Mouse (Mus musculus): ENCODE results near the gene Rpsa. TPM values are rescaled to one million over a fixed set of nuclear protein-coding genes. Genes with fewer than 3 reads are reported as not detected.

Gene Rpsa
- polyA plus RNA-seq (2021; fragmentation: Nextera tagmentation) = 541 and 675 TPM in 2 replicates
- long read RNA-seq, experiment 1, transcript Rpsa-204 (6 exons, 1,599 nt) = minor isoform, 32 of 599 reads
- long read RNA-seq, experiment 1, transcript Rpsa-201 (7 exons, 1,938 nt) = major isoform, 529 of 599 reads
- long read RNA-seq, experiment 1, partial matches to known transcripts = 10 of 599 reads
- long read RNA-seq, experiment 1, other reads (novel, unspliced or antisense) = 28 of 599 reads
- long read RNA-seq, experiment 2, transcript Rpsa-201 (7 exons, 1,938 nt) = major isoform, 567 of 723 reads
- long read RNA-seq, experiment 2, transcript Rpsa-204 (6 exons, 1,599 nt) = minor isoform, 42 of 723 reads
- long read RNA-seq, experiment 2, partial matches to known transcripts = 97 of 723 reads
- long read RNA-seq, experiment 2, other reads (novel, unspliced or antisense) = 17 of 723 reads

DNA sequence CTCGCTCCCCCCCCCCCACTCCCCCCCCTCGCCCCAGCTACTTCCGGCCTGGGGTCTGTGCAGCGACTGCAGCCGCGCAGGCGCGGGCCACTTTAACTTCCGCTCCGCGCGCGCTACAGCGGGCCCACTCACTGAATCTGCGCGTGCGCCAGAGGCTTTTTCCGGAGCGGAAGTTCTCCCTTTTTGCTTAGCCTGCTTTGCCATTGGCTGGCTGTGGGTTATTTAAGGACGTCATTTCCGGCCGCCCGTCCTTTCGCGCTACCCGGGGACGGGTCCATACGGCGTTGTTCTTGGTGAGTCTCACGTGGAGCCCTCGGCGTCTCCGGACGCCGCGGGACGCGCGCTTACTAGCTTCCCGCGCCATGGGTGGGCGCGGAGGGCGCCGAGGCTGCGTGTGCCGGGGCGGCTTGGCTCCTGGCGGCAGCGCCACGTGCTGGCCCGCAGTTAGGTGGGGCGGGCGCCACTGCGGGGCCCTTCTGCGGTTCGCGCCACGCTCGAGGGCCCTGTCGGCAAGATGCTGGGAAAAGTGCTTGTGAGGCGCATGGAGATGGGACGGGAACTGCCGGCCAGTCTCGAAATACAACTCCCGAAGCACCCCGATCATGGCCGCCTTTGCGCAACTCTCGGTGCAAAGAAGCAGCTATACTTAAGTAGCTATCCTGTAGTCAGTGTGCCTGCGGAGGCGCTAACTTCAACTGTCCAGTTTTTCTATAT is at the start of gene Rpsa:
TSS of gene Rpsa (plus strand) at position 152 of the 714 bp plus-strand sequence.

DNA sequence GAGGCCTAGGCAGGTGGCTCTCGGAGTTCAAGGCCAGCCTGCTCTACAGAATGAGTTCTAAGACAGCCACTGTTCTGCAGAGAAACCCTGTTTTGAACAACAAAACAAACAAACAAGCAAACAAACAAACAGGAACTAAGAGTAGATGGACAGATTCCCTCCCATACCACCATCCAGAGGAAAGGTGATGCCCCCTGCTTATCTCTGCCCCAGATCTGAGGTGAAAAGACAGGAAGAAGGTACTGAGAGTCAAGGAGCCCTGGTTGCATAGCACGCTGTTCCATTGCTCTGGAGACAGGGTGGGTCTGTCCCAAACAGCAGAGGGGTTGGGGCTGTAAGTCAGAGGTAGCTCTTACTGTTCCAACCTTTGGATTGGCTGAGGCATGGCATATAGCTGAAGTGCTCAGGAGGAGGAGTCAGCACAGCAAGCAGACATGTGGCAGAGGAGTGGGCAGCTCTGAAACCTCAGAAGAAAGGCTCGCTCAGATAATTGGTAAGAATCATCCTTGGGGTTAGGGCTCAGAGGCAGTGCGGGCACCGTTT is 35.7 kb upstream of the Rpsa start, which contains the start of gene Ccr8:
TSS of gene Ccr8 (plus strand) at position 419 of the 543 bp plus-strand sequence.

DNA sequence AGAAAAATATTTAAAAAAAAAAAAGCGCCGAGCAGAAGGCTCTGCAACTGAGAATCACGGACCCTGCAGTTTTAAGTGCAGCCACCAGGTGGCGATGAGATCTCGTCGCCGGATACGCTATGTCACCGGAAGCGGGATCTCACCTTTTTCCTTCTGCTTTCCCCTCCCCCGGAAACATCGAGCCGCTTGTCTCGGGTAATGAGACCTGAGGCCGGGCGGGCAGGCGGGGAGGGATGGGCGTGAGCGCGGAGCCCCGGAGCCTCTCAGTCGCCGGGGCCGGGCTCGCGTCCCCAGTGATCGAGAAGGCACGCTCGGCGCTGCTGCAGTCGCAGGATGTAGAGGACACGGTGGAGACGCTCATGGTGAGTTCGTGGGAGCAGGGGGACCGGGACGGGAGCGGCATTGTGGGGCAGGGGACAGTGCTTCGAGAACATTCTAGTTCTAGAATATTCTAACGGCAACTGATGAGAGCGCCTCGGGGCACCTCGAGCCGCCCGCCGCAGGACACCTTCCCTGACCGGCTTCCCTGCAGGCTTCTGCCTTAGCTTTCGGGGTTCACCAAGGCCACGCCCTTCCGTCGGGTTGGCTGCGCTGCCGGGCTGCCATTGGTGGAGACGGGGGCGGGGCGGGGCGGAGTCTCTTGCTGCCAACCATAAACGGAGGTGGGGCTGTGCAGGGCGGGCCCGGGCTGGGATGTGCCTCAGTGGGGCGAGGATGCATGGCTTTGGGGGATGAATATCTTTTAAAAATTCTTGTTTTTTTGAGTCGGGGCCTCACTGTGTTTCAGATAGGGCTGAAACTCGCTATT is 17.1 kb upstream of the Rpsa start, which contains the start of gene Slc25a38:
TSS of gene Slc25a38 (plus strand) at position 164 of the 808 bp plus-strand sequence.

DNA sequence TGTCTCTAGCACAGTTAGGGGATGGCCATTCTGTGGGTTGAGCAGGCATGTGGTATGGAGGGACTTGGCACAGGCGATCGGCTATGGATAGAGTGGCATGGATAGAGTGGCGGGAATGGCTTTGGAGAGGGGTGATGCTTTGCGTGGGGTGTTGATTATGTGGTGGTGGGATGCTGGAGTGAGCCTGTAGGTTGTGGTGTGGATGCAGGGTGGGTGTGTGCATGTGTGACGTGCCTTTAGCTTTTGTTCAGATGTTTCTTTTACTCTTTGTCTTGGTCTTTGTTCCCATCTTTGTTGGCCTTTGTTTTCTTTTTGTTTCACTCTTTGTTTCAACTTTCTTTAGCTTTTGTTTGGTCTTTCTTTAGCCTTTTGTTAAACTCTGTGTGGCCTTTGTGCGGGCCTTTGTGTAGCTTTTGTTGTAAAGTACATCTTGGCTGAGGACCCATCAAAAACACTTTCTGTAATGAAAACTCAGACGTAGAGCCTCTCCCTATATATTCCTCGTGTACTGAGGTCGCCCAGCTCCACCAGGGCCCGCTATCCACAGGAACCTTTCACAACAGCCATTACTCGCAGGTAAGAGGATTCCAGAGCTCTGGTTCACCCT is 21.8 kb downstream of the Rpsa start, which contains the start of gene Mobp:
TSS of gene Mobp (plus strand) at position 486 of the 607 bp plus-strand sequence.

Other genes with a start within 250 kb of the Rpsa start
- 29.1 and 30.4 TPM in 2 replicates for gene Wdr48, start 232.8 kb upstream of the Rpsa start, polyA plus RNA-seq (2021; fragmentation: Nextera tagmentation)
- gene Gorasp1, start 190.1 kb upstream of the Rpsa start, polyA plus RNA-seq (2021; fragmentation: Nextera tagmentation) = 12.5 and 14.3 TPM in 2 replicates
- gene Ttc21a, start 190.1 kb upstream of the Rpsa start, polyA plus RNA-seq (2021; fragmentation: Nextera tagmentation) = 0.19 and 0.27 TPM in 2 replicates
- gene Csrnp1, start 143.0 kb upstream of the Rpsa start, polyA plus RNA-seq (2021; fragmentation: Nextera tagmentation) = 2.5 and 3.1 TPM in 2 replicates
- 0.03 and 0.04 TPM in 2 replicates for gene Xirp1, start 104.1 kb upstream of the Rpsa start, polyA plus RNA-seq (2021; fragmentation: Nextera tagmentation)
- gene Cx3cr1, start 57.8 kb upstream of the Rpsa start, polyA plus RNA-seq (2021; fragmentation: Nextera tagmentation) = 35.2 and 39.9 TPM in 2 replicates
- not detected in 2 replicates for gene Ccr8, start 35.6 kb upstream of the Rpsa start, polyA plus RNA-seq (2021; fragmentation: Nextera tagmentation)
- 17.3 and 24.6 TPM in 2 replicates for gene Slc25a38, start 17.3 kb upstream of the Rpsa start, polyA plus RNA-seq (2021; fragmentation: Nextera tagmentation)
- 178 and 232 TPM in 2 replicates for gene Mobp, start 22.0 kb downstream of the Rpsa start, polyA plus RNA-seq (2021; fragmentation: Nextera tagmentation)
- 7.4 and 18.4 TPM in 2 replicates for gene Myrip, start 173.8 kb downstream of the Rpsa start, polyA plus RNA-seq (2021; fragmentation: Nextera tagmentation)